Mouse (Mus musculus) lung, embryonic 14.5 days (tissue): ENCODE results near the gene Mypn. TPM values are rescaled to one million over a fixed set of nuclear protein-coding genes. Genes with fewer than 3 reads are reported as not detected.

Experiments used
- ATAC-seq: fragments of 200-750 bp; cut with Nextera tagmentation; 2 replicates; pipeline ENCODE4 v1.8.0; 2017; ENCODE audit warnings: mild to moderate bottlenecking, moderate TSS enrichment, moderate library complexity; ENCODE audit not compliant: insufficient read depth
- DNase-seq: peaks from one replicate; pipeline ENCODE4 v3.0.0-alpha.2; 2015
- H3K27ac ChIP-seq: fragments of 300-500 bp; sonication (generic); 2 replicates; pipeline ENCODE4 v1.5.1; 2014; ENCODE audit warnings: low read depth, mild to moderate bottlenecking, moderate library complexity
- H3K27me3 ChIP-seq: fragments of 300-500 bp; sonication (generic); 2 replicates; pipeline ENCODE4 v1.6.1; 2014; ENCODE audit warnings: low read length, control low read depth; ENCODE audit not compliant: insufficient read depth
- H3K36me3 ChIP-seq: fragments of 300-500 bp; sonication (generic); 2 replicates; pipeline ENCODE4 v1.6.1; 2014; ENCODE audit warnings: control low read depth; ENCODE audit not compliant: insufficient read depth
- H3K4me1 ChIP-seq: fragments of 300-500 bp; sonication (generic); 2 replicates; pipeline ENCODE4 v1.6.1; 2014; ENCODE audit warnings: antibody characterized with exemption, control low read depth; ENCODE audit not compliant: insufficient read depth
- H3K4me2 ChIP-seq: fragments of 300-500 bp; sonication (generic); 2 replicates; pipeline ENCODE4 v1.6.1; 2014; ENCODE audit warnings: mild to moderate bottlenecking
- H3K4me3 ChIP-seq: fragments of 300-500 bp; sonication (generic); 2 replicates; pipeline ENCODE4 v1.5.1; 2014; ENCODE audit warnings: low read depth, low read length
- H3K9ac ChIP-seq: fragments of 300-500 bp; sonication (generic); 2 replicates; pipeline ENCODE4 v1.6.1; 2014
- H3K9me3 ChIP-seq: fragments of 300-500 bp; sonication (generic); 2 replicates; pipeline ENCODE4 v1.6.1; 2016; ENCODE audit warnings: low read depth, low read length, control low read depth
- CTCF ChIP-seq: IDR thresholded peaks from 2 replicates; pipeline ENCODE4 v1.5.1; 2016; ENCODE audit warnings: antibody characterized with exemption, low read depth
- WGBS: fragments of 180-500 bp; shearing (Covaris S2); extraction: QIAGEN DNeasy Blood & Tissue Kit; methylation state at CpG from one replicate; pipeline ENCODE4 v1.1.7; 2014; 5-methylcytosine and 5-hydroxymethylcytosine counted together
- polyA plus RNA-seq: library from polyadenylated mRNA; unstranded; fragments of >200 nt; fragmentation: Nextera tagmentation; extraction: Ambion mirVana; gene quantifications from 2 replicates; pipeline ENCODE4 v1.2.1, GENCODE M21; 2014

The Mypn gene
- polyA plus RNA-seq, 1 experiment from 2014 or later = 0.09 TPM

- no peaks in the 10 kb centered on the region for H3K36me3 ChIP-seq
- no peaks in the 10 kb centered on the region for H3K27me3 ChIP-seq
- DNase-seq = no peak
- no peak for ATAC-seq
- 58% methylated on average over 16 of the region's 16 CpGs for WGBS
- H3K4me2 ChIP-seq = no peak overlapping the region
- H3K27ac ChIP-seq = no peak overlapping the region
- TF ChIP-seq CTCF = no peak
- no peak overlapping the region for H3K4me3 ChIP-seq
- no peaks in the 10 kb centered on the region for H3K4me1 ChIP-seq
- no peaks in the 10 kb centered on the region for H3K9me3 ChIP-seq
- no peak overlapping the region for H3K9ac ChIP-seq
Observed at GRCm38 (mm10) chr10:63165752-63166412, 37.9 kb downstream of the Mypn start.

GRCm38 (mm10) chr10:63161240-63161639 lies 42.5 kb downstream of the Mypn start:
- no peak overlapping the region for H3K9ac ChIP-seq
- H3K4me1 ChIP-seq = no peaks in the 10 kb centered on the region
- H3K36me3 ChIP-seq = no peaks in the 10 kb centered on the region
- H3K4me2 ChIP-seq = no peak overlapping the region
- no peak for ATAC-seq
- H3K9me3 ChIP-seq = no peaks in the 10 kb centered on the region
- no peak overlapping the region for H3K4me3 ChIP-seq
- H3K27ac ChIP-seq = no peak overlapping the region
- no peaks in the 10 kb centered on the region for H3K27me3 ChIP-seq
- WGBS = 39% methylated on average over 5 of the region's 5 CpGs
- no peak for TF ChIP-seq CTCF
- DNase-seq = no peak

GRCm38 (mm10) chr10:63160671-63161070 lies 43.1 kb downstream of the Mypn start:
- DNase-seq = no peak
- Histone ChIP-seq H3K4me3 (no peak overlapping the region), H3K27me3 (no peaks in the 10 kb centered on the region), H3K9me3 (no peaks in the 10 kb centered on the region), H3K27ac (no peak overlapping the region), H3K4me2 (no peak overlapping the region), H3K9ac (no peak overlapping the region), H3K36me3 (no peaks in the 10 kb centered on the region), H3K4me1 (no peaks in the 10 kb centered on the region)
- 61% methylated on average over 12 of the region's 12 CpGs for WGBS
- no peak for TF ChIP-seq CTCF
- ATAC-seq = no peak

- H3K27me3 ChIP-seq = no peaks in the 10 kb centered on the region
- ATAC-seq = no peak
- no peak overlapping the region for H3K9ac ChIP-seq
- 58% methylated on average over 13 of the region's 13 CpGs for WGBS
- no peak overlapping the region for H3K4me3 ChIP-seq
- H3K27ac ChIP-seq = no peak overlapping the region
- no peaks in the 10 kb centered on the region for H3K36me3 ChIP-seq
- H3K9me3 ChIP-seq = no peaks in the 10 kb centered on the region
- H3K4me2 ChIP-seq = no peak overlapping the region
- H3K4me1 ChIP-seq = no peaks in the 10 kb centered on the region
- no peak for TF ChIP-seq CTCF
- DNase-seq = no peak
Observed at GRCm38 (mm10) chr10:63158191-63158590, 45.6 kb downstream of the Mypn start.

- Histone ChIP-seq H3K4me2 (no peak overlapping the region), H3K27ac (no peak overlapping the region), H3K27me3 (no peaks in the 10 kb centered on the region), H3K9me3 (no peaks in the 10 kb centered on the region), H3K4me1 (no peaks in the 10 kb centered on the region), H3K9ac (no peak overlapping the region), H3K4me3 (no peak overlapping the region), H3K36me3 (no peaks in the 10 kb centered on the region)
- no peak for DNase-seq
- ATAC-seq = no peak
- 82% methylated on average over 4 of the region's 4 CpGs for WGBS
- TF ChIP-seq CTCF = no peak
Observed at GRCm38 (mm10) chr10:63157491-63157890, 46.3 kb downstream of the Mypn start.

- H3K4me2 ChIP-seq = no peak overlapping the region
- H3K27me3 ChIP-seq = no peaks in the 10 kb centered on the region
- ATAC-seq = peak; percentile 66
- no peak for TF ChIP-seq CTCF
- DNase-seq = peak; percentile 52
- no peak overlapping the region for H3K27ac ChIP-seq
- H3K9ac ChIP-seq = no peak overlapping the region
- H3K4me3 ChIP-seq = no peak overlapping the region
- WGBS = 31% methylated on average over 4 of the region's 4 CpGs
- no peaks in the 10 kb centered on the region for H3K9me3 ChIP-seq
- H3K4me1 ChIP-seq = no peaks in the 10 kb centered on the region
- H3K36me3 ChIP-seq = no peaks in the 10 kb centered on the region
Observed at GRCm38 (mm10) chr10:63156919-63157318, 46.8 kb downstream of the Mypn start.

- ATAC-seq (no peak), DNase-seq (no peak)
- no peaks in the 10 kb centered on the region for H3K9me3 ChIP-seq
- no peak overlapping the region for H3K9ac ChIP-seq
- no peak overlapping the region for H3K27ac ChIP-seq
- H3K27me3 ChIP-seq = no peaks in the 10 kb centered on the region
- H3K4me3 ChIP-seq = no peak overlapping the region
- peak; percentile 10; the same call in 1 of the 2 replicates for TF ChIP-seq CTCF
- WGBS = 89% methylated on average over 1 of the region's 1 CpGs
- no peak overlapping the region for H3K4me2 ChIP-seq
- no peaks in the 10 kb centered on the region for H3K36me3 ChIP-seq
- H3K4me1 ChIP-seq = no peaks in the 10 kb centered on the region
Observed at GRCm38 (mm10) chr10:63156351-63156750, 47.4 kb downstream of the Mypn start.
